Mouse (Mus musculus): ENCODE measurements around the gene Cbfa2t3.

Gene Cbfa2t3

GRCm38 (mm10) chr8:122718711-122719499 is 20.0 kb upstream of the Cbfa2t3 start:
- DNase-seq (ENCODE audit: extremely low read depth, low read depth, low spot score) = no peak

GRCm38 (mm10) chr8:122717869-122718509 is 19.1 kb upstream of the Cbfa2t3 start:
- no peak for DNase-seq (ENCODE audit: extremely low read depth, low read depth, low spot score)

DNA sequence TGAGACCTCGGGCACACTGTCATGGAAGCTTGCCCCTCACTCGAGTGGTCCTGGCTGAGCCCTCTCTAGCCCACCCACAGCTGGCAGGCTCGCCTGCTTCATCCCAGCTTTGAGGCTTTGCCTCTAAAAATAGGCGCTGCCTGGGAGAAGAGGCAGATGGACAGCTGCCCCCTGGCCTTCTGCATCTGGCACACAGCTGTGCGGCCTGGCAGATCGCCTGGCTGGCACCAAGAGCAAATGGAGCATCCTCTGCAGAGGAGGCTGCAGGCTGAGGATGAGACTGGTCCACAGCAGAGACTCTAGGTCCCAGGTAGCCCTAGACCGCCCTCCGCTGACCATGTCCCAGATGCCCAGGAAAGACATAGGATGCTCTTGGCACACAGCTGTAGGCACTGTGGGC is 17.7 kb upstream of the Cbfa2t3 start:
- DNase-seq (ENCODE audit: extremely low read depth, low read depth, low spot score) = no peak

DNA sequence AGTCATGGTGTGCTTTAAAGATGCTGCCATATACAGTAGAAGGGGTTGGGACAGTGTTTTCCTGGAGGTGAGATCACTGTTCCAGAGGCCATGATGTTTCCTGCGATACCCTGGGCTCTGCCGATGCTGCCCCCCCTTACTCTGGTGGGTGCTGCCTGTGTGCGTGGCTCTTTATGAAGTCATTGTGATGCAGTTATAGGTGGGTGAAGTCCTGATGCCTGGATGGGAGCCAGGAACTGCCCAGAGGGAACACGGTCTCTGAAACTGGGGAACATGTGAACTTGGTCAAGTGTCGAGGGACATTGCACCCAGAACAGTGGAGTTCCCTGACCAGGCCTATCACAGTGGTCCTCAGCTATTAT is 14.2 kb upstream of the Cbfa2t3 start:
- no peak for DNase-seq (ENCODE audit: extremely low read depth, low read depth, low spot score)

- no peak for DNase-seq (ENCODE audit: extremely low read depth, low read depth, low spot score)
These were observed 13.7 kb upstream of the Cbfa2t3 start for GRCm38 (mm10) chr8:122712411-122713156.

DNA sequence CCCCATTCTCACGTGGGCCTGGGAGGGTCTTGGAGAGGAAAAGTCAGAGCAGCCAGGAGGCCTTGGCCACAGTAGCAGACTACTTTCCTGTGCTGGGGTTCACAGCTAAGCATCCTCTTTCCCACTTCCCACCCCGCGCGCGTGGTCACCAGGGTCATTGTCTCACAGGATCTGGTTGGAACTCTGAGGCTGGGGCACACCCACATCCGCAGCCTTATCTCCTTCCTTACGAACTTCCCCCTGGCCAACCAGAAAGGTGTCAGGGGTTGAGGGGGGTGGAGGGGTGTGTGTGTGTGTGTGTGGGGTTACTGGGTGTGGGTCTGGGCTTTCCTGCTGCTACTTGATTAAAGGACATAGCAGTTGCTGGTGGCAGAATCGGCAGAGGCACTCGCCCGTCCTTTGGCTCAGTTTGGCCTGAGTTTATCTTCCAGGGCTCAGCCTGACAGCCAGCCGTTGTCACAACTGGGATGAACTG is 13.0 kb upstream of the Cbfa2t3 start:
- DNase-seq (ENCODE audit: extremely low read depth, low read depth, low spot score) = no peak

DNA sequence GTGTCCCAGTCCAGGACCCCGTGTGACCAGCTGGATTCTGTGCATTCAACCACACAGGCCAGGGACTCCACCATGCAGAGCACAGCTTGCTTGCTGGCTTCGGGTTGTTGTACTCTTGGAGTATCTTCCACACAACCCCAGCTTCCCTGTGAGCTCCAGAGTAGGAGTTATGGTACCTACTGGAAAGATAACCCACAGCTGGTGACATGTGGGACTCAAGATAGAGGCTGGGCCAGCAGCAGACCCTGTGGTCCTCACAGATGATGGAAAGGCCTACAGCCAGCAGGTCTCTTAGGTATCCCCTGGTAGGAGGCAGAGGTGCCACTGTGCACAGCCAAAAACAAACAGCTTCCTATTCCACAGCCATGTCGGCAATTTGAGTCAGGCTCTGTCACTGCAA is 12.6 kb upstream of the Cbfa2t3 start:
- DNase-seq (ENCODE audit: extremely low read depth, low read depth, low spot score) = no peak

DNA sequence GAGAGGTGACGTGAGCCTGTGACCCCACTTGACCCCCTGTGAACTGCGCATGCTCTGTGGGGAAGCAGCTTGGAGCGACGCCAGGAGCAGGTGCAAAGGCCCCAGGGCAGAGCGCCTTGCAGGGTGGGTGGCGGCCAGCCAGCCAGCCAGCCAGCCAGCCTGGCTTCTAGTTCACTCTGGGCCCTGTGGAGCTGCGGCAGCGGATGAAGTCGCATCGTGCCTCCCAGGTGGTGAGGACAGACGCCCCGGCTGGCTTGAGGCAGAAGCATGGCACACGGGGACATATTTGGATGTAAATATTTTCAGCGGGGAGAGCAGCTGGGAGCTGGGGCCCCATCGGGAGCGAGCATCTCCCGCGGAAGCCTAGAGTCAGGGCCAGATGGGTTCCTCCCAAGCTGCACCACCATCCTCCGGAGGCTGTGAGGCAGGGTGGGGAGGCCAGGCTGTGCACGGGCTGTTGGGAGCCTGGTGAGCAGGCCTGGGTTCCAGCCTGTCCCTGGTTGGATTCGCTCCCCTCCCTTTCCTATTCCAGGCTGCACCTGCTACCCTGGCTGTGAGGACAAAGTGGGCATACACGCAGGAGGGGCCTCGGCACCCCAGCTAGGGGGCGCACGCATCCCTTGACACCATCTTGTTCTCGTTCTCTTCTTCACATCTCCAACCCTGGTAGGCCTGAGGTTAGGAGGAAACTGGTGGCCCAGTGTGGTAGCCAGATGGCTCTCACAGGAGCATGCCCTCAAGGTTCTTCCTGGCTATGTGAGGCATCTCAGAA is 10.6 kb upstream of the Cbfa2t3 start:
- no peak for DNase-seq (ENCODE audit: extremely low read depth, low read depth, low spot score)

DNA sequence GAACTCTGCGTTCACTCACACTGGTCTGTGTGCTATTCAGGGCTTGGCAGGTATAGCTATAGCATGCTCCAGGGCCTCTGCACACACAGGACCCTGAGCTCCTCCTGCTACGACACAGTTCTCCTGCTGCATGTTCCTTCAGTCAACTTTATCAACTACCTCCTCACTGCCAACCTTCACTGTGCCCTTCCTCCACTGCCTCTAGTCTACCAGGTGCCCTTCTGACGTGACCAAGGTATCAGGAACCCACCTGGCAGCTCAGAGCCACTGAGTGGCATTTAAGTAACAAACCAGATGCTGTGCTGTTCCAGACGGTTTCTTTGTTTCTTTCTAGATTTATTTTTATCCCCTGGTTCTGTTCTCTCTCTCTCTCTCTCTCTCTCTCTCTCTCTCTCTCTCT is 8.3 kb upstream of the Cbfa2t3 start:
- DNase-seq (ENCODE audit: extremely low read depth, low read depth, low spot score) = no peak

GRCm38 (mm10) chr8:122705901-122706561 is 7.1 kb upstream of the Cbfa2t3 start:
- DNase-seq (ENCODE audit: extremely low read depth, low read depth, low spot score) = no peak

GRCm38 (mm10) chr8:122704612-122705011 is 5.7 kb upstream of the Cbfa2t3 start:
- DNase-seq (ENCODE audit: extremely low read depth, low read depth, low spot score) = no peak

DNA sequence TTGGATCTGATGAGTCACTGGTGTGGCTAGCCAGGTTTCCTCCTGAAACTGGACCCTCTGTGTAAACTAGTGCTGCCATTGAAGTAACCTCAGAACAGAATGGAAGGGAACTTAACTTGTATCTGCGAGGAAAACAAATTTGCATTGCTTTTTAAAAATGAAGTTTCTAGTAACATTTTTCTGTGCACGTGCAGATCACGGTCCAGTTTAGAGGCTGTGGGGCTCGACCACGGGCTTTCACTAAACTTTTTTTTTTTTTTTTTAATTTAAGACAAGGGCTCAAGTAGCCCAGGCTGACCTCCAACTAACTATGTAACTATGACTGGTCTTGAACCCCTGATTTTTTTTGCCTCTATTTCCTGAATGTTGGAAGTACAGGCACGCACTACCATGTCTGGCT is 4.0 kb upstream of the Cbfa2t3 start:
- DNase-seq (ENCODE audit: extremely low read depth, low read depth, low spot score) = no peak

DNA sequence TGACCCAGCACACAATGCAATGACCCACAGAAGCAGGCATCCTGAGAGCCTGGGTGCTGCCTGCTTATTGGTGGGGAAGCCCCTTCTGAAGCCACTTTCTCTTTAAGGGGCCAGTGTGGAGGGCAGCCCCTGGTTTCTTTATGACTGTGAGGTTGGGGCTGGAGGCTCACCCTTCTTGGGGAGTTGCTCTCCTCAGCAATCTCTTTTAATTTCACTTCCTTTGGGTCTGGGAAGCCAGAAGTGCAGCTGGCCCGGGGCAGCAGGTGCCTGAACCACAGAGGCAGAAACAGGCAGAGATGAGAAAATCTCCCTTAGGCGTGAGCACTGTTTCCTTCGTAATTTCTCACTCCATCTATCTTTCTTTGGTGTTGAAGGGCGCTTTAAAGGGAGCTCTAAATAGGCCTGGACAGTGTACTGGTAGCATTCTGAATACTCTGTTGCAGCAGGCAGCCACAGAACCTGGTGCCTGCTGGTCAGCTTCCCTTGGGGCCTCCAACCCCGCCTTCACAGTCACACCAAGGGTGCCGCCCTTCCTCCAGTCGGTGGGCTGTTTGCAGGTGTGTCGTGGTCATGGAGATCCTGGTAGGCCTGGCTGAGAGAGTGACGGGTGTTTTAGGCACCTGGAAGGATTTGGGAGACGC is 3.5 kb upstream of the Cbfa2t3 start:
- no peak for DNase-seq (ENCODE audit: extremely low read depth, low read depth, low spot score)

DNA sequence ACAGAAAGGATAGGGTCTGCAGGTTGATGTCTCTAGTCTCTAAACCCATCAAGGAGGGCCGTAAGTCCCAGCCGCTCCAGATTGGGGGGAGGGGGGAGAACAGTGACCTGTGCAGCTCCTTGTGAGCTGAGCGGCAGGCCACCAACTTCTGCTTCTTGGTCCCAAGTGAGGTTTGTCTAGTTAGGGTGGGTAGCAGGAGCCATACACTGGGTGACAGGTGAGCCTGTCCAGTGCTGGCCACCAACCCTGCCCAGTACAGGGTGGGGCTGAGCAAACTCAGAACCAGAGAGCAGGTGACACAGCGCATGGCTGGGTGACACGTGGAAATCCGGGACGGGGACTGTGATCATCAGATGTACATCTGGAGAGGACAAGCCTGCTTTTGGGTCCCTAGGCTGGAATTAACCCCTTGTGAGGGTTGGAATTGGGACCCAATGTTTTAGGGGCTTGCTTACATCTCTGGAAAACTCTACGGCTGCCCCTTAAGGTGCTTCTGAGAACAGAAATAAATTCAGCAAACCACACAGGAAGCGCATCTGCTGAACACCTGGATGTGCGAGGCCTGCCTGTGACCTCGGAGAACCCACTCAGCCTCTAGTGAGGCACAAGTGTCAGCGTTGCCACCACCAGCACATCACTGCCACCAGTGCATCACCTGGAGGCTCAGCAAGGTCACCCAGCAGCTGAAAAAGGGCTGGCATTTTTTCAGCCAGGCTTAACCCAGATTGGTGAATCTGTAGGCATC is 2.7 kb upstream of the Cbfa2t3 start:
- DNase-seq (ENCODE audit: extremely low read depth, low read depth, low spot score) = no peak

DNA sequence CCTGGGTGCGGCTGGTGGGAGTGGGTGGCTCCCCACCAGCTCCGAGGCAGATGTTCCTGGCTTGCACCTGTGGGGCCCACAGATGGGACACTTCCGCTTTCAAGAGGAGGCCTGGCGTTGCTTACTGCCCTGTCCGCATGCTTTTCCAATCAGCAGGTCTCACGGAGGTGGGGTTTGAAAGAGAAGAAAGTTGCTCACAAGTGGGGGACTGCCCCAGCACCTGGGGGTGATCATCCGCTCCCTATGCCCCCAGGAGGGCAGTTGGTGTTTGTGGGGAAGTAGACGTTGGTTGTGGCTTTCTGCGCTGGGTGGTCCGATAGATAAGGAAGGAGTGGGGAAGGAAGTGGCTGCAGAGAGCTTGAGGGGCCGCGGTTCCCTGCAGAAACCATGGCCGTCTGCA is 1.7 kb upstream of the Cbfa2t3 start:
- DNase-seq (ENCODE audit: extremely low read depth, low read depth, low spot score) = no peak

GRCm38 (mm10) chr8:122698254-122698768 is 598 bp downstream of the Cbfa2t3 start:
- no peak for DNase-seq (ENCODE audit: extremely low read depth, low read depth, low spot score)

DNA sequence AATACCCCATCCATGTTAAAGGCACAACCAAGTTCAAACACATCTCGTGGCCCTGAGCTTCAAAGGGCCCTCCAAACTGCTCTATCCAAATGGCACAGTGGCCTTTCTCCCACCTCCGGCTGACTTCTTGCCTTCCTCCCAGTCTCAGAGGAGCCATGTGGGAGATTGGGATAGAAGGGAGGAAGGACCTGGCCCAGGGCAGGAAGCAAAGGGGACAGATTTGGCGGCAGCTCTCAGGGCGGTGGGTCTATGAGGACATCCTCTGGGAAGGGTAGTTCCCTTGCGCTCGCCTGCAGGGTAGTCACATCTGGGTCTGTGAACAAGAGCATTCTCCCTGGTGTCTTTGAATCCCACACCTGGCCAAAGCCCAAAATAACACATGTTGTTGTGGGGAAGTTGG is 1.3 kb downstream of the Cbfa2t3 start:
- DNase-seq (ENCODE audit: extremely low read depth, low read depth, low spot score) = no peak

GRCm38 (mm10) chr8:122697181-122697581 is 1.7 kb downstream of the Cbfa2t3 start:
- DNase-seq (ENCODE audit: extremely low read depth, low read depth, low spot score) = no peak

- DNase-seq (ENCODE audit: extremely low read depth, low read depth, low spot score) = no peak
These were observed 3.4 kb downstream of the Cbfa2t3 start for GRCm38 (mm10) chr8:122695438-122696042.

Data from fat pad, adult 2 months (tissue).